Mouse (Mus musculus) cerebellum, adult 2 months (tissue): Measurements from ENCODE around the gene Rhox9.

Experiments
- CTCF ChIP-seq: fragments of 200-500 bp; IDR thresholded peaks from 2 replicates; pipeline ENCODE4 v1.5.1; 2011; ENCODE audit warnings: low read depth, mild to moderate bottlenecking, control low read depth, low read length, moderate library complexity, borderline replicate concordance; ENCODE audit not compliant: insufficient read depth
- POLR2A ChIP-seq: fragments of 200-500 bp; IDR thresholded peaks from 2 replicates; pipeline ENCODE4 v1.6.1; 2011; ENCODE audit warnings: low read length, control low read depth, borderline replicate concordance; ENCODE audit not compliant: insufficient read depth

DNA sequence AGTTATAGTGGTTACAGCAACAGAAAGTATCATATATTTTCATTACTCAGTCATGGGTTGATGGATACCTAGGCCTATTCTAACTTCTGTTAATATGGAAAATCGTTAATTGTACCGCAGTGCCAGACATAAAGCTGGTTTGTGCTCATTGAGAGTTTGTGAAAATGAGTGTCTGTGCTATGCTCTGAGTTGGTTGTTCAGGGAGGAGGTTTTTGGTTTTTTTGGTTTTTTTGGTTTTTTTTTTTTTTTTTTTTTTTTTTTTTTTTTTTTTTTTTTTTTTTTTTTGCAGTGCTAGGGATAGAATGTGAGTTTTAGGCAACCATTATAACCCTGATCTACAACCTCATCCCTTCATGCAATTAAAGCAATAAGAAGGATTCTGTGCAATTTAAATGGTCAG is 29.9 kb downstream of the Rhox9 start:
- no peak for TF ChIP-seq CTCF
- no peak for TF ChIP-seq POLR2A
